Mouse (Mus musculus) bone marrow, adult 2 months (tissue): ENCODE results near the gene Gprc5d.

Experiments used
- CTCF ChIP-seq: fragments of 200-500 bp; IDR thresholded peaks from 2 replicates; pipeline ENCODE4 v1.5.1; 2011; ENCODE audit warnings: low read length, control low read depth; ENCODE audit not compliant: control insufficient read depth, insufficient read depth
- POLR2A ChIP-seq: fragments of 200-500 bp; IDR thresholded peaks from 2 replicates; pipeline ENCODE4 v1.6.1; 2011; ENCODE audit warnings: low read depth, mild to moderate bottlenecking, control low read depth, low read length, borderline replicate concordance; ENCODE audit not compliant: control insufficient read depth

DNA sequence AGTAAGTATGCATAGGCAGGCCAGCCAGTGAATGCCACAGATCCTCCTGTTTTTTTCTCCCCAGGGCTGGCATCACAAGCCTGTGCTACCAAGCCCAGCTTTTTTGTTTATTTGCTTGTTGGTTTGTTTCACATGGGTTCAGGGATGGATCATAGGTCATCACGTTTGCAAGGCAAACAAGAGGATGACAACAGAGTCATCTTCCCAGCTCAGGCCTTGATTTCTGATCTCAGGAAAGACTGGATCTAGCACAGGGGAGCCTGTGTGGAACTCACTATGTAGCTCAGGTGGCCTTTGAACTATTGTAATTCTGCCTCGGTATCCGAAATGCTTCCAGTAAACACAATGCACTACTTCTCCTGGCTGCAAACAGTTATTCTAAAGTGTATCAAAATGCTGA lies 44.2 kb upstream of the Gprc5d start:
- TF ChIP-seq CTCF (no peak), POLR2A (no peak)
